18 mouse cellular contexts compared by ENCODE assay signal in genomic region chr3:115530441-115530840, GRCm38 (mm10).
A peak's percentile ranks its signal among the peaks of the same experiment; 100 is the strongest.
DNase-seq lines count a peak whose midpoint lies in the region; ATAC-seq and TF ChIP-seq lines count a peak whose summit lies in the region.
"Had no signal": no experiment of that assay in that cellular context is flagged by ENCODE, and none has a peak within 500 bp of the region (broad histone marks: within the 10 kb centered on the region; RNA-seq: fewer than 3 reads in every experiment).

No protein-coding gene starts in this region.

- ATAC-seq in heart, postnatal 0 days (ENCODE audit: insufficient read depth, low read depth): no peak; the same call in 1 of the 2 replicates
- ATAC-seq in heart, embryonic 12.5 days (ENCODE audit: insufficient number of reproducible peaks, low FRiP score): no peak
- ATAC-seq in hindbrain, postnatal 0 days: peak; percentile 75
- ATAC-seq in hindbrain, embryonic 14.5 days (ENCODE audit: low FRiP score): no peak
- ATAC-seq in neural tube, embryonic 15.5 days (ENCODE audit: low FRiP score): peak; percentile 47
- ATAC-seq: forebrain, embryonic 14.5 days had no signal

- no peaks in the 10 kb centered on the region for H3K27me3 ChIP-seq in heart, postnatal 0 days (ENCODE audit: control insufficient read depth, insufficient read depth, low read length)
- H3K27me3 ChIP-seq in heart, embryonic 12.5 days (replicated peaks): no peaks in the 10 kb centered on the region
- no peaks in the 10 kb centered on the region for H3K27me3 ChIP-seq in hindbrain, postnatal 0 days (ENCODE audit: insufficient read depth, low read length)
- H3K27me3 ChIP-seq in hindbrain, embryonic 14.5 days (ENCODE audit: control insufficient read depth, insufficient read depth, low read length): no peaks in the 10 kb centered on the region
- no peaks in the 10 kb centered on the region for H3K27me3 ChIP-seq in neural tube, embryonic 15.5 days (replicated peaks)
- H3K27me3 ChIP-seq: embryonic facial prominence, embryonic 13.5 days; embryonic facial prominence, embryonic 15.5 days; forebrain, embryonic 12.5 days had no signal

- no peak overlapping the region for H3K9ac ChIP-seq in heart, postnatal 0 days (replicated peaks; ENCODE audit: low read depth, low read length)
- H3K9ac ChIP-seq in heart, embryonic 12.5 days: no peak overlapping the region
- H3K9ac ChIP-seq in hindbrain, postnatal 0 days (replicated peaks; ENCODE audit: low read length): no peak overlapping the region
- no peak overlapping the region for H3K9ac ChIP-seq in hindbrain, embryonic 14.5 days
- no peak overlapping the region for H3K9ac ChIP-seq in neural tube, embryonic 15.5 days (replicated peaks)
- H3K9ac ChIP-seq: embryonic facial prominence, embryonic 13.5 days; embryonic facial prominence, embryonic 15.5 days; forebrain, embryonic 12.5 days had no signal

- no peak overlapping the region for H3K4me3 ChIP-seq in heart, postnatal 0 days (ENCODE audit: low read depth, low read length)
- no peak overlapping the region for H3K4me3 ChIP-seq in heart, embryonic 12.5 days
- no peak overlapping the region for H3K4me3 ChIP-seq in hindbrain, postnatal 0 days (ENCODE audit: low read length)
- H3K4me3 ChIP-seq in hindbrain, embryonic 14.5 days (replicated peaks; ENCODE audit: low read length): no peak overlapping the region
- H3K4me3 ChIP-seq in neural tube, embryonic 15.5 days (replicated peaks): no peak overlapping the region
- H3K4me3 ChIP-seq: embryonic facial prominence, embryonic 13.5 days; embryonic facial prominence, embryonic 15.5 days; erythroblast, embryonic 14.5 days; forebrain, embryonic 10.5 days; forebrain, embryonic 12.5 days had no signal

- no peak overlapping the region for H3K4me2 ChIP-seq in heart, postnatal 0 days (ENCODE audit: low read depth, low read length)
- no peak overlapping the region for H3K4me2 ChIP-seq in heart, embryonic 12.5 days
- H3K4me2 ChIP-seq in hindbrain, postnatal 0 days (ENCODE audit: low read depth, low read length): no peak overlapping the region
- H3K4me2 ChIP-seq in hindbrain, embryonic 14.5 days (replicated peaks): no peak overlapping the region
- H3K4me2 ChIP-seq in neural tube, embryonic 15.5 days: no peak overlapping the region
- H3K4me2 ChIP-seq: embryonic facial prominence, embryonic 13.5 days; embryonic facial prominence, embryonic 15.5 days; forebrain, embryonic 12.5 days had no signal

- H3K36me3 ChIP-seq in heart, postnatal 0 days (replicated peaks; ENCODE audit: control insufficient read depth, insufficient read depth, low read length): no peaks in the 10 kb centered on the region
- no peaks in the 10 kb centered on the region for H3K36me3 ChIP-seq in heart, embryonic 12.5 days
- H3K36me3 ChIP-seq in hindbrain, postnatal 0 days (ENCODE audit: insufficient read depth, low read length): no peaks in the 10 kb centered on the region
- H3K36me3 ChIP-seq in hindbrain, embryonic 14.5 days (replicated peaks; ENCODE audit: control insufficient read depth, insufficient read depth): no peaks in the 10 kb centered on the region
- H3K36me3 ChIP-seq in neural tube, embryonic 15.5 days: no peaks in the 10 kb centered on the region
- H3K36me3 ChIP-seq: embryonic facial prominence, embryonic 13.5 days; embryonic facial prominence, embryonic 15.5 days; forebrain, embryonic 10.5 days; forebrain, embryonic 12.5 days had no signal

- DNase-seq in heart, postnatal 0 days (ENCODE audit: low spot score): no peak
- DNase-seq in hindbrain, postnatal 0 days (ENCODE audit: low spot score): peak; percentile 19
- DNase-seq in hindbrain, embryonic 14.5 days (ENCODE audit: low spot score): no peak
- no peak for DNase-seq in neural tube, embryonic 10.5 days (ENCODE audit: extremely low spot score, low spot score)
- DNase-seq: adrenal gland, adult 2 months; adrenal gland, postnatal 25 days; cerebellum, adult 11 months; cerebellum, adult 18-20 months; cerebellum, adult 9-11 months; cerebellum, postnatal 36 days had no signal

- no peak for TF ChIP-seq CTCF in heart, postnatal 0 days (IDR thresholded peaks at IDR 0.05; ENCODE audit: low read depth)
- no peak for TF ChIP-seq CTCF in hindbrain, postnatal 0 days (IDR thresholded peaks at IDR 0.05; ENCODE audit: low read depth)

- H3K9me3 ChIP-seq in heart, postnatal 0 days (replicated peaks; ENCODE audit: control insufficient read depth, low read length): no peaks in the 10 kb centered on the region
- H3K9me3 ChIP-seq in heart, embryonic 12.5 days (replicated peaks): no peaks in the 10 kb centered on the region
- no peaks in the 10 kb centered on the region for H3K9me3 ChIP-seq in hindbrain, postnatal 0 days (ENCODE audit: low read length)
- H3K9me3 ChIP-seq in hindbrain, embryonic 14.5 days (ENCODE audit: control insufficient read depth, low read length): no peaks in the 10 kb centered on the region
- H3K9me3 ChIP-seq in neural tube, embryonic 15.5 days (replicated peaks): no peaks in the 10 kb centered on the region
- H3K9me3 ChIP-seq: embryonic facial prominence, embryonic 13.5 days; embryonic facial prominence, embryonic 15.5 days; forebrain, embryonic 10.5 days; forebrain, embryonic 12.5 days had no signal

- no peaks in the 10 kb centered on the region; the same call in 1 of the 2 replicates for H3K4me1 ChIP-seq in heart, postnatal 0 days (ENCODE audit: control insufficient read depth, insufficient read depth)
- H3K4me1 ChIP-seq in heart, embryonic 12.5 days (replicated peaks): no peaks in the 10 kb centered on the region
- no peaks in the 10 kb centered on the region for H3K4me1 ChIP-seq in hindbrain, postnatal 0 days (ENCODE audit: insufficient read depth, low read length)
- H3K4me1 ChIP-seq in hindbrain, embryonic 14.5 days (replicated peaks; ENCODE audit: control insufficient read depth, insufficient read depth, low read length): no peaks in the 10 kb centered on the region
- no peaks in the 10 kb centered on the region for H3K4me1 ChIP-seq in neural tube, embryonic 15.5 days
- H3K4me1 ChIP-seq: embryonic facial prominence, embryonic 13.5 days; embryonic facial prominence, embryonic 15.5 days; forebrain, embryonic 10.5 days; forebrain, embryonic 12.5 days had no signal

- 42% methylated on average over 3 of the region's 3 CpGs for WGBS in heart, postnatal 0 days
- 71% methylated on average over 3 of the region's 3 CpGs for WGBS in heart, embryonic 12.5 days
- WGBS in hindbrain, postnatal 0 days: 55% methylated on average over 3 of the region's 3 CpGs
- WGBS in hindbrain, embryonic 14.5 days: 73% methylated on average over 3 of the region's 3 CpGs
- 72% methylated on average over 3 of the region's 3 CpGs for WGBS in neural tube, embryonic 15.5 days

- no peak for TF ChIP-seq EP300 in heart, postnatal 0 days (IDR thresholded peaks at IDR 0.05; ENCODE audit: low read depth)

- H3K27ac ChIP-seq in heart, postnatal 0 days (ENCODE audit: low read depth): 0 out of 2 replicates have a peak overlapping the region, but pooled peaks have one; percentile 16
- H3K27ac ChIP-seq in heart, embryonic 12.5 days (ENCODE audit: poor library complexity, severe bottlenecking): no peak overlapping the region
- no peak overlapping the region for H3K27ac ChIP-seq in hindbrain, postnatal 0 days
- H3K27ac ChIP-seq in hindbrain, embryonic 14.5 days: no peak overlapping the region
- no peak overlapping the region; the same call in 1 of the 2 replicates for H3K27ac ChIP-seq in neural tube, embryonic 15.5 days (replicated peaks)
- H3K27ac ChIP-seq: embryonic facial prominence, embryonic 13.5 days; embryonic facial prominence, embryonic 15.5 days; forebrain, embryonic 10.5 days; forebrain, embryonic 12.5 days had no signal

Comparison
In these comparisons a context has a peak if more than half of its experiments do, and no peak if none do; other contexts are left out.
1. ATAC-seq: peak in hindbrain, postnatal 0 days (single experiment) and neural tube, embryonic 15.5 days (single experiment); none in heart, postnatal 0 days (single experiment), heart, embryonic 12.5 days (single experiment) and hindbrain, embryonic 14.5 days (single experiment).